Mouse (Mus musculus) inflammation-experienced regulatory T-cells, adult 6 months (primary cell): ENCODE results near the gene 4930562C15Rik. TPM values are rescaled to one million over a fixed set of nuclear protein-coding genes. Genes with fewer than 3 reads are reported as not detected.
"Not testable (repeated sequence)": the region's sequence is repeated elsewhere in the genome, so short reads cannot be mapped to it uniquely, and the experiment has no call there.

Experiments
- ATAC-seq: one replicate; pipeline ENCODE4 v1.8.0; 2017
- polyA plus RNA-seq, 3 experiments: library from polyadenylated mRNA; unstranded; fragments of 100-300 nt; shearing (Covaris generic); gene quantifications; one replicate each; pipeline ENCODE4 v1.2.1; 2017

Gene 4930562C15Rik
- 1 to 10 TPM in 2 of 3 experiments, under 1 TPM in 1; 0.79 to 2.9 (median 1.3) TPM for polyA plus RNA-seq

DNA sequence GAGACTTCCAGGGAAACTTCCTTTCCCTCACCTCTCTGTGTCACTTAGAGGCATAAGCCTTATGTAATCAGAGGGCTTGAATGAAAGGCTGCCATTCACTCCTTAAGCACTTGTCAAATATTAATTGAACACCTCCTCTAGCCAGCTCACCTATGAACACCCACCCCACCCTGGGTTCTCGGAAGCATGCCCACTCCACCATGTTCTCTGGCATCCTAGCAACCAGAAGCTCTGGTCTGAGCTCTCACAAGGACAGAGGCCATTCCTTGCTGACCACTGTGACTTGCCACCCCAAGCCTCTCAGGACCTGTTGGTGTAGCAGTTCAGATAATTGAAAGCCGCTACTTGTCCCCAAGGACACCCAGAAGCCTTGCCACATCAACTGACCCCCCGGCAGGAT lies at the start of gene 4930562C15Rik:
TSS of gene 4930562C15Rik (plus strand) at position 226 of the 400 bp plus-strand sequence.
- ATAC-seq, result no peak

DNA sequence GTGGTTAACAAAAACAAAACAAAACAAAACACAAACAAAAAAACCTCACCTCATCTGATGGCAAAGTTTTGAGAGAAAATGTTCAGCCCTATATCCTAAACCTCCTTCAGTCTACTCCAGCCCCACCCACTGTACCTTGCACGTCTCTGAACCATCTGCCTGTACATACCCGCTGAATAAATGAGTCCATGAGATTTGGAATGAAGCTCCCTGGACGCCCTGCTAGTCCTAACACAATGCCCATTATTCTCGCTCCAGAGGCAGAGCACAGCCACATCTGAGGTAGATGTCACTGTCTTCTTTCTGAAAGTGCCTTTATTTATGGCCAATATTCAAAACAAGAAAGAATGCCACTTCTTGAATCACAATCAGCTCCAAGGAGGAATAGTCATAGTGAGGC lies 49.5 kb upstream of the 4930562C15Rik start:
- ATAC-seq, result no peak

DNA sequence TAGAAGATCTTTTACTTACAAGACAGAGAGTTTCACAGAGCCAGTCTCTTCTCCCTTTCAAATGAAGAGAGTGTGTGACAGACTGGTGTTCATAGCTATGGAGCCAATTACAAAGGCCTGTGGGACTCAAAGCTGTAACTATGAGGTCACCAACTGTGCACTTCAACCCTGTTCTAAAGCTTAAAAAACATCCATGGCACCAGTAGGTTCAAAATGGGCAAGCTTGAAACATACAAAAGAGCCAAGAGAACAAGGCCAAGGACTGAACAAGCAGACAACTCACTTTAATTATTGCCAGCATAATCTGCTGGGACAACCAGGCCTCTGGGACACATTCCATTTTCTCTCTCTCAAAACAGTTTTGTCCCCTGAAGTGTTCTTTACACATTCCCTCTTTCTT lies 47.0 kb upstream of the 4930562C15Rik start:
- no peak for ATAC-seq

DNA sequence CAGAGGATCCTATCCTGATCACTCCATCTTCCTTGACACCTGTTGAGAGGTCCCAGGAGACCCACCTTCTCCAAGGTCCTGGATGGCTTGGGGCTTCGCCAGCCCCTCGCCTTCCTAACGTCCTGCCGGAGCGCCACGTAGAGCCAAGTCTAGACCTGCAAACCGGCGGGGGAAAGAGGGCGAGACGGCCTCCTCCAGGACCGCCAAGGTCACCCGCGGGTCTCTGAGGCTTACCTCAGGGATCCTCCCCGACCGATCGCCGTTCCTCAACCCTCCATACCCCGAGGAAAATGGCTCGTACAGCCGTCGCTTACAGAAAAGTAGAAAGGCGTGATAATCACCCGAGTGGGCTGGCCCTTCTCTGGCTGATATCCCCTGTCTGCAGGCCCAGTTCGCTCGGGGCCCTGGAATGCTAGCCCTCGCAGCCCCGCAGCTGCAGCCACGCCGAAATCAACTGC lies 45.9 kb upstream of the 4930562C15Rik start:
- peak; percentile 3 for ATAC-seq

GRCm38 (mm10) chr16:4789810-4790559 lies 45.2 kb upstream of the 4930562C15Rik start, which contains the start of gene Cdip1:
Gene Cdip1 (minus strand): TSS chr16:4790292.
- peak; percentile 92 for ATAC-seq

DNA sequence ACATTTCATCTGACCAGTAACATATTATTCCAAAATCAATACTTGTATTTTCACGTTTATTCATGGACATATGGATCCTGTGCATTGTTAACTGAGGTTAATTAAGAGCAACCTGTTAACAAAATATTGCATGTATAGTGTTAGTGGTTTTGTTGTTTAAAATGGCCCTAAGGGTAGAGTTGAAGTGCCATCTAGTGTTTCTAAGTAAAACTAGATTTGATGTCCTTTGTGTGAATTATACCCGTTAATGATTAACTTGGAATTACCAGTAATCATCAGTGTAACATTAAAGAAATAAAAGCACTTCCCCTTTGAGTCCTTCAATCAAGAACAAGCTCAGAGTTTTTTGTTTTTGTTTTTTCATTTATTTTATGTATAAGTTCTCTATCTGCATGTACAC lies 43.9 kb upstream of the 4930562C15Rik start:
- no peak for ATAC-seq

GRCm38 (mm10) chr16:4796631-4797030 lies 38.6 kb upstream of the 4930562C15Rik start:
- no peak for ATAC-seq

DNA sequence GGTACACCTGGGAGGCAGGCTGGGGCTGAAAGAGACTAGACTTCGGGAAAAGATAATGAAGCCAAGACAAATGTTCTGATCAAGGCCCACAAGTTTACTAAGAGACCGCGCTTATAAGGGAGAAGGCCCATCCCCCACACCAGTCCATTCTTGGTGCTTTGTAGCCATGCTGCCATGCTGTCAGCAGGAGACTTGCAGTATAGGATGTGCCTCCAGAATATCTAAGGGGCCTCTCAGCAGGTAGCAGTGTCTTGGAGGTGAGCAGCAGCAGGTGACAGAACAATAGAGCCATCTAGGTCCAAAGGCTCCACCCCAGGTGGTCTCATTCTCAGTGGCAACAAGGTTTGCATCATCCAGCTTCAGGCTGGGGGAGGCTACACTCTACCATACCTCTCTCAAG lies 16.9 kb upstream of the 4930562C15Rik start:
- no peak for ATAC-seq

GRCm38 (mm10) chr16:4824466-4824865 lies 10.8 kb upstream of the 4930562C15Rik start:
- not testable (repeated sequence) for ATAC-seq

DNA sequence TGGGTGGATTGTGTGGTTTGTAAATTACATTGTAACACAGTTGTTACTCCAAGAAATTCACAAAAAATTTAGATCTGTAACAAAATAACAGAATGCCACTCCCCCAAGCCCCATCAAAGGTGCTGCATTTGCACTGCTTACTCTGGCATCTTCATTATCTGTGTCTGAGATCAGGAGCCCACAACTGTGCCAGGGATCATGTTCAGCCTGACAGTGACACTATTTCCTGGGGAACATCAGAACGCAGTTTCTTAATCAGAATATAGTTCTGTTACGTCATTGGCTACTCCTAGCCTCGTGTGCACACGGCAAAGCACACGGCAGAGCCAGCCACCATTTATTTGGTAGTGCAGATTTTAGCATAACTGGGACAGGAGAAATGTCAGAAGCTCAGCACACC lies 7.6 kb upstream of the 4930562C15Rik start:
- ATAC-seq, result no peak

DNA sequence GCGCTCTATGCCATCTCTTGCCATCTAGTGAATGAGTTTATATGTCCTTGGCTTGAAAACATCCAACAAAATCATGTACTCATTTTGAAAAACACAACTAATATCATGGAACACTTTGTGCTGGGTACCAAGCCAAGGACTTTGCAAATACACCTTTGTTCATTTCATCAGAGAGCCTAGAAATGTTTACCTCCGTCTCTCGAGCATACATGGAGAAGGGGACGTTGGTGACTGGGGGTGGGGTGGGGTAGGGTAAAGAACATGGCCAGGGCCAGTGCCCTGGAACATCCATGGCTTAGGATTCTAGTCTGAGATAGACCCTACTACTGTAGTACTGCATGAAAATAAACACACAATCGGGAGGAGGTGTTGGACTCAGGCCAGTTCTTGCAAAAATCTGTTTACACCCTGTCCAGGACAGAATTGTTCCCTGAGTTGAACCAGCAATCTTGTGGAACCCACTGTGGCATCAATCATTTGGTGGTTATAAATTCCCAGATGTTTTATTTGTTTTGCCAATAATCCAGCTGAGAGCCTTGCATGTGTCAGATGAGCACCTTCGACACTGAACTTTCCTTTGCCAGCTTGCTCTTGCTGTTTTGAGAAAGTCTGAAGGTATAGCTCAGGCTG lies 5.8 kb upstream of the 4930562C15Rik start:
- ATAC-seq, result no peak

DNA sequence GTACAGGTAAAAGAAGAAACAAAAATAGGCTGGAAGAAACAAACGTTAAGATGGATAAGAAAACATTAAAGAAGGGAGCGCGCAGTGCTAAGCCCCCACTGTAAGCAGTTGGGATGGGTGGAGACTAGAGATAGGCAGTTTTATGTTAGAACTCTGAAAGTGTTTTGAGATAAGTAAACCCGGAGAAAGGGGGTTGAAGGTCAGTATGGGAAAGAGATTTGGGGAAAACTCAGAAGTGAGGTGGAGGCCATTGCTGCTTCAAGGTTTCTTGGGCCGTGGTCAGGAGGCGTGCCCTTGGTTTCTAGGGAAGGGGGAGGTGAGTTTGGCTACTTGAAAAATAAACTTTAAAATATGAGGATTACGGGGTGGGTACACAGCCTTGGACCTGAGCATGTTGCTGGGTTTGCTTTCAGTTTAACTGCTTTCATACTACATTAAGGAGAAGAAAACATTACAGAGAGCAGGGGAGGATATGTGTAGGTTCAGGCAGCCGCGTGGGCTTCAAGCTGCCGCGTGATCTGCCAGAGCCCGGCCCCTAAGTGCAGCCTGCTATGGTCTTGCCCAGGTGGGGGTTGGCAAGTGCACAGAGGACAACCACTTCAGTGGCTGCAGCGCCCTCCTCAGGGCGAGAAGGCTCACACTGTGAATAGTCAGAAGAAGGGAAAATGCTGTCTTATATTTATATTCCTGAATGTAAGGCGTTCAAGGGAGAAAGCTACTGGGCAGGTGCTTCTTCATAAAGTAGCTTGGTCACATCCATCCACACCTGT lies 3.4 kb upstream of the 4930562C15Rik start:
- ATAC-seq, result no peak

- ATAC-seq, result no peak
Observed at GRCm38 (mm10) chr16:4833858-4834257, 1.4 kb upstream of the 4930562C15Rik start.

DNA sequence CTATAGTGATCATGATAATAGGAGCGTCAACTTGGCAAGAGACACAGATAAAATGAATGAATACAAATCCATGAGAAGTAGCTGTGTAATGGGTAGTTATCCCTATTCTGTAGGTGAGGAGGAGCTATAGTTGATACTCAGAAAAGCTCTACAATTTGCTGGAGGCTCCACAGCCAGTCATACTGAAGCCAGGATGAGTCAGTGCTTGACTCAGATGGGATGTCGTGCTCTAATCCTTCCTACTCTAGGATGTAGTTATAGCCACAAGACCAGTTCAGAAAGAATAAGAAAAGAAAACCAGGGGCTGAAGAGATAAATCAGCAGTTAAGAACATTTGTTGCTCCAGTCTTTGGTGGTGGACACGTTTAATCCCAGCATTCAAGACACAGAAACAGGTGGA lies 2.4 kb downstream of the 4930562C15Rik start:
- ATAC-seq, result no peak

GRCm38 (mm10) chr16:4839552-4839951 lies 4.3 kb downstream of the 4930562C15Rik start:
- ATAC-seq, result no peak

DNA sequence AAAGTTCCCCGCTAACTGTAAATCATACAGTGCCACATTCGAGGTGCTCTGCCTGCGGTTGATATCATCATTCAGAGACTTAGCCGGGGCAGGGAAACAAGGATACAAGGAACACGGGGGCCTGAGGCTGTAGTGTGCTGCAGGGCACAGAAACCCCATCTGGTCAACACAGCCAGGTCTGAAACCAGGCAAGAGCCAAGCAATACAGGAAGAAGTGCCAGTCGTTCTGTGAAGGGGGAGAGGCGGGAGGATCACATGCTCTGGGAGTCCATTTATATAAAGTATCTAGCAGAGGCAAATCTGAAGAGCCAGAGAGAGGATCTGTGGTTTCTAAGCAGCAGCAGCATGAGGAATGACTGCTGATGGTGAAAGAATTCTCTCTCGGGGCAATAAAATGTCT lies 5.0 kb downstream of the 4930562C15Rik start:
- ATAC-seq, result no peak

- no peak for ATAC-seq
Observed at GRCm38 (mm10) chr16:4847041-4847440, 11.8 kb downstream of the 4930562C15Rik start.

GRCm38 (mm10) chr16:4848090-4848489 lies 12.9 kb downstream of the 4930562C15Rik start:
- no peak for ATAC-seq

DNA sequence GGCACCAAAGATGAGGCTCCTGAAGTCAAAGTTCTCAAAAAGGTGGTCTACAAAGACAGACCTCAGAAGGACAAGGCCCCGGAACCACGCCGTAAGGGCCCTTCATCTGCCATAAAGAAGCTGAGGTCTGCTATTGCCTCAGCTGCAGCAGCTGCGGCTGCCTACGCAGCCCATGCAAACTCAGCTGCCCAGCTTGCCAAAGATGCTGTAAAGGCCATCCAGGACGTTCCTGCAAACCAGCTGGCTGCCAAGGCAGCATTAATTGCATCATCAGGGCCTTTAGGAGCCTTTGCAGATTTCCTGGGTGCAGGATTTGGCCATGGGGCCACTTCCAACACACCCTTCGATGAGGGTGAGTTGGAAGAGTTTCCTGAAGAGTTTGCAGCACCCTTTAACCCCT lies 15.1 kb downstream of the 4930562C15Rik start:
- no peak for ATAC-seq

DNA sequence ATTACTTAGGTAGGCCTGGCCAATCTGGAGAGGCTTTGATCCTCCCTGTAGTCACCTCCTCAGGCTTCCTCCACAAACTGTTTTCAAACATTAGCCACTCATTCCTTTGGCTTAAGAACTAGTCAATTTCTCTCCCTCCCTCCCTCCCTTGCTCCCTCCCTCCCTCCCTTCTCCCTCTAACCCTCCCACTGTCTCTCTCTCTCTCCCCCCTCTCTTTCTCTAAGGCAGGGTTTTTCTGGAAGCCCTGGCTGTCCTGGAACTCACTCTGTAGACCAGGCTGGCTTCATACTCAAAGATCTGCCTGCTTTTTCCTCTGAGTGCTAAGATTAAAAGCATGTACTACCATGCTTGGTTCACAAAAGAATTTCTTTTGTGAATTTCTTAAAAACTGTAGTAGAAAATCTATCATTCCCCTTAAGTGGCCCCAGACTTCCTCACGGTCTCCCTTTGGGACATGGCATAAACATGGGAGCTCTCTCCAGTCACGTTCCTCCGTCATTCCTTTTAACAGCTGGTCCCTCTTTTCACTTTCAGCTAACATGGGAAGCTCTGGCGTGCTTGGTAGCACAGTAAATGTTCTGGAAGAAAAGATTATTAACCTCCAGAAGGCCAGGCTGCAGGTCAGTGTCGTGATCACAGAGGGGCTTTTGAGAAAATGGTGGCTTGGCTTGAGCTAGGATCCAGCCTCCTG lies 15.9 kb downstream of the 4930562C15Rik start:
- ATAC-seq, result no peak

- ATAC-seq, result no peak
Observed at GRCm38 (mm10) chr16:4855046-4855650, 19.9 kb downstream of the 4930562C15Rik start.

DNA sequence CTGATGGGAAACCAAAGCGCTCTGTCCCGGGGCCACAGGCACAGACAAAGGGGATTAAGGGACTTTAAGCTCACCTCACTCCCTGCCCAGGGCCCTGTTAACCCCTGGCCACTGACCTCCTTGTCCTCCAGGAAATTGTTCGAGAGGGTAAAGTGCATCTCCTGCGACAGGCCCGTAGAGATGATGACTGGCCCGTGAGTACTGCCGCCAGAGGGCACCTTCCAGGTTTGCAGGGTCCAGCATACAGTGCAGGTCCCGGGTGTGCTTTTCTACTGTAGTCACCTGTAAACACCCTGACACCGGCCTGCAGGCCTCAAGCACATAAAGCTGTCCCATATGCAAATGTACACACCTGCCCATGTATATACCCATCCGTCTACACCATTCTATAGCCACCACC lies 26.2 kb downstream of the 4930562C15Rik start:
- no peak for ATAC-seq
